Mouse (Mus musculus): Measurements from ENCODE around the gene Syt1.

Gene Syt1

DNA sequence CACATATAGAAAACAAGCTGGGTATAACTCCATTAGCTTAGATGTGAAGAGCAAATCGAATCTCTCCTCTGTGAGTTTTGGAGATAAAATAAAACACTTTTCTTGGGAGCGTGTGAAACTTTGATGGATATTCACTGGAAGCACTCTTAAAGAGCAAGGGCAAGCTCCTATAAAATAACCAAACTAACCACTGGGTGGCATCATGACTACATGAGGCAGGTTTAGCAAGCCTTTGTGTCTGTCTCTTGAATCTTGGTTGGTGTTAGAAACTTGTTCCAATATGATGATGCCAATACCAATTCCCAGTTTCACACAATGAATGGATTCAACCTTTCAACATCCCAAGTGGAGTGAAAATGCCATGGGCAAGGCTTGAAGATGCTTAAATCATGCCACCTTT is 276.8 kb downstream of the Syt1 start:
- peak; percentile 15 for DNase-seq

GRCm38 (mm10) chr10:108728961-108729360 is 281.8 kb downstream of the Syt1 start:
- no peak for DNase-seq

- no peak for DNase-seq
Observed at GRCm38 (mm10) chr10:108726391-108726790, 284.4 kb downstream of the Syt1 start.

DNA sequence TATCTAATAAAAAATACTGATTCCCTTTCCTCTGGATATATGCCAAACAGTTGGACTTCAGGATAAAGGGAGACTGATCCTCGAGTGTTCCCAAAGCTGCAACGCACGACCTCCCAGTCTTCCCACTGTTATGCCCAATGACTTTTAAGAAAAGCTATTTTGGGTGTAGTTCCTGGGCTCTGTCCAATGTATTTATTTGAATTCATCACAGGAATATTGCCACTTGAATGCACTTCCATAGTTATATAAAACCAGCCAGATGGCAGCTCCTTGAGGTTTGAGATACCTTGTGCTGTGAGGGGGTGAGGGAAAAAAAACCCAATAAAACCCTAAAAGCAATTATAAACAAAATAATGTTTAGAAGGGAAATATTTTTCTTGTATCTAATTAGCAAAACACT is 285.9 kb downstream of the Syt1 start:
- DNase-seq: no peak

DNA sequence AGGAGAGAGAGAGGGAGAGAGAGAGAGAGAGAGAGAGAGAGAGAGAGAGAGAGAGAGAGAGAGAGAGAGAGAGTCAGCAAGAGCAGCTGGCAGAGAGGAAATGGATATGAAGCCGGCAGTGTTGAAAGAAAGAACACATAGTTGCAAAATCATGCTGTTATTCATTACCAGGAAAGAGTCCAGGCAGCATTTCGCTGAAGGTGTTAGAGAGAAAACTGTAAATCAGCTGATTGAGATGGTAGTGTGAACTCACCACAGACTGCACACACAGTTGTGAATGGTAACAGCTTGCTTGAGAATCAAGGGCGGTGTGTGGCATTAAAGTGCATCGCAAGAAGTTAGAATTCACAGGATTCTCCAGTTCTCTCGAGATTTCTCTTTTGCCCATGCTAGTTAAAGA is 300.3 kb downstream of the Syt1 start:
- no peak for DNase-seq

- no peak for DNase-seq
Observed at GRCm38 (mm10) chr10:108705658-108706057, 305.1 kb downstream of the Syt1 start.

DNA sequence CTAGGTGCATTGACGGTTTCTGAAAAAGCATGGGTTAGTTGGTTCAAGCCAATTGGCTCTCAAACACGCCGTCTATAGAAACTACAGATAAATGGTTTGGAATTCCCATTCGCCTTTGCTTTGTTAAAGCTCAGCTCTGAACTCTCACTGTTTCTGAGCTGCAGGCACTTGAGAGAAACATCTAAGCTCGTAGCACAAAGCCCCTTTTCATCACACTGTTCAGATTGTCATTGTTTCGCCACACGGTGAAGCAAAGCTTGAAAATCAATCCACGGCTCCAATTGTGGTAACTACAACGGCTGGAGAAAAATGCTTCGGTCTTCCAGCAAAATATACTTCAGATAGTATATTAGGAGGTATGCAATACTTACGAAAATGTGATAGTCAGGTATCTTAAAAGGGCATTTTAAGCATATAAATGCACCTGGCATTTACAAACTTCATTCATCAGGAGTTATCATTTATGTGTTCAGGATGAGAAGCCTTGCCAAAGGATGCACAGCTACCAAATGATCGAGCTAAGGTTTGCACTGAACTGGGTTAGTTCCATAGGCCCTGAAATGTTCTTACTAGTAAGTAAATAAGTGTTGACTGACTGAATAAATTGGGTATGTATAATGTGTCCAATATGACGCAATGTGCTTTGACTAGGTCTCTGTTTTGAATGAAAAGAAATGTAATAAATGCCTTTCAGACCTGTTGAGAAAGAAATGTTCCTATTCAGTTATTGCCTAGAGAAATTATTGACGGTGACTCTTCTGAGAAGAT is 309.2 kb downstream of the Syt1 start:
- no peak for DNase-seq

DNA sequence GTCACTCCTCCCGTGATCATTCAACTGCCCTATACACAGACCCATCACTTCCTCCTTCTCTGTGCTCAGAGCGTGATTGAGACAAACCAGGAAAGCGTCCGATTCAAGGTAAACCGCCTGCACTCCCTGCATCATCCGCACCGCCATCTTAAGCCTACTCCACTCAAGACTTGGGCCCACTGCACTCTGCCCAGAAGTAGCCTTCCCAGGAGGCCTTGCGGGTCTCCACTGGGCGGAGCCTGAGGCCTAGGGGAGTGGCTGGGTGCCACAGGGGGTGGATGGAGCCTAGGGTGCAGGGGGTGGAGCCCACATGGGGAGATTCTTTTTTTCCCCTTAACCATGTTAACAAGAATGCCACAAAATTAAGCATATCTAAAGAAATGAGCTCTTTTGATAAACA is 310.8 kb downstream of the Syt1 start, which contains the start of gene Gm5136:
Gene Gm5136, minus strand, starts transcription at position 215 of the 400 bp plus-strand sequence.
- no peak for DNase-seq

GRCm38 (mm10) chr10:108697062-108697461 is 313.7 kb downstream of the Syt1 start:
- no peak for DNase-seq

GRCm38 (mm10) chr10:108690954-108691353 is 319.8 kb downstream of the Syt1 start:
- no peak for DNase-seq

DNA sequence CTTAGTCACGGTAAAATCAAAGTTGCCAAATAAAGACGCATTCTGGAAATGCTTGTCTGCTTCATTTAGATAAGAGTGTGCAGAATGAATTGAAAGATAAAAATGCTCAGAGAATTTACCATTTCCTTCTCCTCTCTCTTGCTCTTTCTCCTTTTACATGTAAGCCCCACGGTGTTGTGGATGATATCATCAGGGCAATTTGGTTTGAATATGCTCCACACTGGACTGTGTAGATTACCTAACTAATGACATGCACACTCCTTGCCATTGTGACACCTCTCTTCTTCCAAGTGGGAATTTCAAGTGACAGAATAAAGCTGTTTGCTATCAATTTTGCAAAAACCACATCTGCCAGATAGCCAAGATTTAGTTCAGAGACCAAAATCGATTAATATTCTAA is 324.1 kb downstream of the Syt1 start:
- DNase-seq: no peak

DNA sequence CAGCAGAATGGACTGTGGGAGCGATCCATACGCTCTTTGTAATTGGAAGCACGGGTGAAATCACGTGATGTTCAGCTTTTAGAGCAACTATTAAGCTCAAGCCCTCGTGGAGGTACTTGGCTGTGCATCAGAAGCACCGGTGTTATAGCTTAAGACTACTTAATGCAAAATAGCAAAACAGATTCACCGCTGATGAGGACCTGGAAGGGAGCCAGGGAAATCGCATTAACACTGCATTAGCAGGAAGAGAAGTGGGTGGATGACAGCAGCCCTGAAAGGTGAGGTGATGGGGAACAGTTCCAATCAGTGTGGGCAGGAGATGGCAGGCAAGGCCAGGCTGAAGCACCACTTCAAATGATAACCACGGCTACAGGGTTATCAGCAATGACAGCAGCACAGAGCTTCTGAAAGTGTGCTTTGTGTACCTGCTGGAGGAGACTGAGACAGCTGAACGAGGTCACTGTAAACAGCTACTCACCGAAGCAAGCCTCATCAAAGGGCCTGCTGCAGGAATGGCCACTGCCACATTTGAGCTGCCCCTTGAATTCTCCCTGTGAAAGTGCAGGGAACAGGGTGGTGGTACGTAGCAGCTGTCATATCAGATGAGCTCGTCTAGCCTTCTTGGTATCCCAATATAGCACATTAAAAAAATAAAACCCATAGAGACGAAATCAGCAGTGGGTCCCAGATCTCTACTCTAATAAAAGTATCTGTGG is 330.9 kb downstream of the Syt1 start:
- no peak for DNase-seq

- DNase-seq: no peak
Observed at GRCm38 (mm10) chr10:108677053-108677452, 333.7 kb downstream of the Syt1 start.

DNA sequence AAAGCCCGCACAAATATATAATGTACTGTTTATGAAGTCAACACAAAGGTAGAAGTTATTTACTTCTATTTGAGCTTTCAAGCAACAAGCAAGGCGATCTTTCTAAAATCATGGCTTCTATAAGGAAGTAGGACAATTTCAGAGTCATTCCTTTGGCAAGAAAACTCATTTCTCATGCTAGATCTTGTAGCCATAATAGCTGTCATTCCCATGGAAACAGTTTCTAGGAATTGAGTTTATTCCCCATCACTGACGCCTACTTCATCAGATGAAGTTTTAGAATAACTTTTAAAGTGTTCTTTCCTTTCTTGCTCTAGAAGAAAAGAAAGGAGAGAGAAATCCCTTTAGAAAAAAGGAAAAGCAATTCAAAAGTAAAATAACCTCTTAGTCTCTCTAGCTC is 341.8 kb downstream of the Syt1 start:
- no peak for DNase-seq

DNA sequence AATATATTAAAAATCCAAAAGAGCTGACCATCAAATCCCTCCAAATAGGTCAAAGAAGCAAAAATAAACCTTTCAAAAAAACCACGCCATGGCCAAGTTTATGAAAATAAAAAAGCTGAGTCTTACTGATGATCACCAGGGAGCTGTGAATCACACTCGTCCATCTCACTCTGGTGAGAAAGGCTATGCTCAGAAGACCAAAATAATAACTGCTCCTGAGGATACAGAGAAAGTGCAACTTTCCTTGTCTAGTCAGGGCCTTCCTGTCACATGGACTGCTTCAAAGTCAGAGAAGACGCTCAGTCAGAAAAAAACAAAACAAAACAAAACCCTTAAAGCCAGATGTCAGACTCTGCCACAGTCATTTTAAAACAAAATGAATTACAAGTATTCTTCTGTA is 350.5 kb downstream of the Syt1 start:
- no peak for DNase-seq

DNA sequence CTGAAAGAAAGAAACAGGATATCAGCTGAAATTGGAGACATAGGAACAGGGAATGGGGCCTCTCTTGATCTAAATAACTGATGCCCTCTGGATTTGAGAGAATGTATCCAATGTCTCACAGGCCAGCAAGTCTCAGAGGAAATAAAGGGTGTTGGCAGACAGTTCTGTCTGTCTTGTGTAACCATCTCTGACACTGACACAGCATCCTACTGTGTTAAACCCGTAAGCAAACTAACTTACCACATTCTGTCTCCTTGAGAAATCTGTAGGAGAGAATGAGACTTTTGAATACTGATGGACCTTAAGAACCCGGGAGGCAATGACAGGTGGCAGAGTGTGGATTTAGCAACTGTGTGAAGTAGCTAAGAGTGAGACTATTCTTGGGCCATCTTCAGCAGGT is 352.5 kb downstream of the Syt1 start:
- DNase-seq: no peak

GRCm38 (mm10) chr10:108657669-108658068 is 353.1 kb downstream of the Syt1 start:
- DNase-seq: no peak

GRCm38 (mm10) chr10:108656898-108657297 is 353.9 kb downstream of the Syt1 start:
- no peak for DNase-seq

DNA sequence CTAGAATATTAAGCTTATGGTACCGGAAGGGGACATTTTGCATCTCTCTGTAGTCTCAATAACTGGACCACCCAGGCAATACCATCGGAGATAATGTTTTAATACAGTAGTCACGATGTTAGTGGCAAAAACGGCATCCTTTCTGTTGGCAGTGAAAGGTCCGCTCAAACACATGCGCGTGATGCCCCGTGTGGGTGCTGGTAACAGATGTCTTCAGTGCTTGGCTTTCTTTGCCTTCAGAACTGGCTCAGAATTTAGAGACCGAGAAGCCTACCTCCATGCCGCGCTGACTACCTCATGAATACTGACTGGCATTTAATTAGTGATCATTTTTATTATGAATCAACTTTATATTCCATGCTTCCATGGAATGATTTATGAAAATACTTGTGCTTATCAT is 355.7 kb downstream of the Syt1 start:
- no peak for DNase-seq

DNA sequence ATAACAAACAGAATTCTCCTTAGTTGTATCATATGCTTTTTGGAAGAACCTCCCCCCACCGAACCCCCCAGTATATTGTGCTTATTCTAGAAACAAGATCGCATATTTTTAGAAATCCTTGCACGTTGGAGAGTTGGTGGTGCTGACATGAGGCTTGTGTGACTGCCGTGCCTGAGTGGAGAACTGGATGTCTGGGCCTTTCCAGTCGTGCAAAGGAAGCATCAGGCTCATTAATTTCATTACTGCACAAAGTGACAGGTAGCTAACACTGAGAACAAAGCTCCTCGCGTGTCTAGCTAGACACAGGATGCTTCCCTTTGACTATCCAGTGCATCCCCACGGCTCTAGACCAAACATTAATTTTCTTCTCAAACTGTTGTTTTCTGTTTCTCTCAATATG is 358.0 kb downstream of the Syt1 start:
- DNase-seq: no peak

DNA sequence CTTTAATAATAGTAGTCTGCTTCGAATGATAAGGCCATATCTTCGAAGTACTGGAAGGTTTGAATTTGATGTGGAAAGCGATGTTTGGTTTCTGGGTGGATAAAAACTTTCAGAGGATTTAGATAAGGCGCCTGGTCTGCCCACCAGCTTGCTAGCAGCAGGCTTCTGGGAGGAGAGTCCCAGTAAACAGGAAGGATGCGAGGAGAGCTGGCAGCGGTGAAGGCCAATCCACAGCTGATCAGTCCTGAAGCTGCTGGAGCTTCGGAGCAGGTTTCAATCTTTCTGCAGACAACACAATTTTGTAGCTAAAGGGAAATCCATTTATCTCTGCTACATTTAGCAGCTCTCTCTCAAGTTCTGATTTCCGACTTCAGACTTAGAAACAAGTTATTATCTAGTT is 358.7 kb downstream of the Syt1 start:
- DNase-seq: no peak

DNA sequence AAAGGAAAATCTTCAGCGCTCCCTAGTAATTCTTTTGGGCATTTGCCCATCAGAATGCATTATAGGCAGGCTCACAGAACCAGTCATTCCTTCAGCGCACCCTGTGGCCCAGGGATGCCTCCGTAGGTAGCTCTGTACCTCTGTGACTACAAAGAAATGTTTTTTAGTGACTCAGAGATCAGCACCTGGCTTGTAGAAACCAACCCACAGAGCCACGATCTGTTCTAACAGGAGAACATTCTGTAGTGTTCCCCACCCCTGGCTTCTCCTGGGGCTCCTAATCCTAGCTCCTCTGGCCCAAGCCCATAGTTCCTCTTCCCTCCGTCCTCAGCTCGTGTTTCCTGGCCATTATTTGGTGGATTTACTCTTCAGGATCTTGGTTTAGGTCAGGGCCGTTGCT is 361.6 kb downstream of the Syt1 start:
- no peak for DNase-seq

GRCm38 (mm10) chr10:108643915-108644314 is 366.9 kb downstream of the Syt1 start:
- no peak for DNase-seq

DNA sequence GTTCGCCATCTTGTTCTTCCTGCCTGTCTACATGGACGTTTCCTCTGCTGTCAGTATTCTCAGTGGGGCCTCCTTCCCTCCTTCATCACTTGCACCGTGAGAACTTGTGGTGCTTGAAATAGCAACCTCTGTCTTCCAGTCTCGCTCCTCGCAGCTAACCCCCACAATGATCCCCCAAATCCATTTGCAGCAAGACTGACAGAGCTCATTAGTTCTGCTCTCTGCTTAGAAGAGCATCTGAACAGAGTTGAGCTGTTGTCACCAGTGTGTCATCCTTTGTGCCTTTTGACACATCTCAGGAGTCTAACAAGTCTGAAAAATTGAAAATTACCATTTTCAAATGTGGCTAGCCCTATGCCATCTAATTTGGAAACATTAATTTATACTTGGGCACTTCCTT is 372.7 kb downstream of the Syt1 start:
- DNase-seq: no peak

DNA sequence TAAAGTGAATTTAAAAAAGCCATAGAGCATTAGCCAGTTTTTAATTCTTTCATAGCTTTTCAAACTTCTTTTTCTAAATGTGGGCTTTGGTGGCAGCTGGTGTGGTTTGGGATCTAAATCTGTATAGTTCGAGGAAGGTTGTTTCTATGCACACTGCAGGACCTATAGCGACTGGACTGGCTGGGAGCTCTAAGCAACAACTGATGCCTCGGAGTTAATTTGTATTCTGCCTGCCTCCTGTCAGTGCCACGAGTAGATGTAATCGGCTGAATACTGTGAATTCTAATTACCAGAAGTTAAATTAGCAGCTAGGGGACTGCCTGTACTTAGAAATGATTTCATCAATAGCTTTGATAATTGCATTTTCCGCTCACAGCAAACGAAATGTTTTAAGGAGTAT is 374.7 kb downstream of the Syt1 start:
- no peak for DNase-seq

Measured in lung, postnatal 14 days (tissue).